Mouse (Mus musculus) left cerebral cortex, adult 2 months (tissue): ENCODE measurements around the gene Slc25a13. TPM values are rescaled to one million over a fixed set of nuclear protein-coding genes. Genes with fewer than 3 reads are reported as not detected.
A peak's percentile ranks its signal among the peaks of the same experiment; 100 is the strongest.

Experiments
- DNase-seq, 2 experiments: peaks; one replicate each; pipeline ENCODE4 v3.0.0; 2021 to 2022; ENCODE audit warnings: low spot score in 2 of 2, mixed read lengths in 1 of 2; ENCODE audit errors: extremely low spot score in 1 of 2
- H3K27ac ChIP-seq: fragments of 200-600 bp; 2 replicates; pipeline ENCODE4 v1.8.1; 2022
- H3K4me3 ChIP-seq: fragments of 200-600 bp; 2 replicates; pipeline ENCODE4 v1.8.1; 2022
- CTCF ChIP-seq: fragments of 200-600 bp; IDR thresholded peaks from 2 replicates; pipeline ENCODE4 v1.8.1; 2022; ENCODE audit warnings: antibody characterized with exemption, mild to moderate bottlenecking, moderate library complexity
- intact Hi-C: fragments of 180-260 bp; cut with DNase I; formaldehyde crosslinking; loops from one replicate; pipeline ENCODE4 v1.15.1; 2025
- total RNA-seq, 2 experiments: library from RNA; stranded (reverse); gene quantifications; 2 replicates each; pipeline ENCODE4 v1.2.3; 2021

Slc25a13 gene
- total RNA-seq, 2 experiments from 2014 or later: 2.7 to 2.9 TPM

- no peak overlapping the region for H3K4me3 ChIP-seq
- TF ChIP-seq CTCF: no peak
- intact Hi-C loops: no loop called here
- H3K27ac ChIP-seq: no peak overlapping the region
- no peak for DNase-seq
These were observed 83.4 kb downstream of the Slc25a13 start for GRCm38 (mm10) chr6:6133556-6134050.

DNA sequence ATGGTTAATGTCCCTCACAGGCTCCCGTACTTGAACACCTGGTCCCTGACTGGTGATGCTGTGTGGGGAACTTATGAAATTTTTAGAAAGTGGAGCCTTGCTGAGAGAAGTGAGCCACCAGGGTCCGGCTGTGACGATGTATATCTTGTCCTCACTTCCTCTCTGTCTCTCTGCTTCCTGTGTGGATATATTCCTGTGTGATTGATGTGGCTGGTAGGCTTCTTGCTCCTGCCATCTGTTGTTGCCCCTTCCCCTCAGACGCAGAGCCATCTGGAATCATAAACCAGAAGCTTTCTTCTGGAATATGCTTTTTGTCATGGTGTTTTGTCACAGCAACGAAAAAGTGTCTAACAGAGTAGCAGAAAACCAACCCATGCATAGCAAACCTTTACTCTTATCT, 84.9 kb downstream of the Slc25a13 start:
- Histone ChIP-seq H3K27ac (no peak overlapping the region), H3K4me3 (no peak overlapping the region)
- intact Hi-C loops: no loop called here
- no peak for DNase-seq
- no peak for TF ChIP-seq CTCF

- Histone ChIP-seq H3K27ac (no peak overlapping the region), H3K4me3 (no peak overlapping the region)
- no peak for DNase-seq
- intact Hi-C loops: no loop called here
- TF ChIP-seq CTCF: no peak
These were observed 91.4 kb downstream of the Slc25a13 start for GRCm38 (mm10) chr6:6125620-6126019.

DNA sequence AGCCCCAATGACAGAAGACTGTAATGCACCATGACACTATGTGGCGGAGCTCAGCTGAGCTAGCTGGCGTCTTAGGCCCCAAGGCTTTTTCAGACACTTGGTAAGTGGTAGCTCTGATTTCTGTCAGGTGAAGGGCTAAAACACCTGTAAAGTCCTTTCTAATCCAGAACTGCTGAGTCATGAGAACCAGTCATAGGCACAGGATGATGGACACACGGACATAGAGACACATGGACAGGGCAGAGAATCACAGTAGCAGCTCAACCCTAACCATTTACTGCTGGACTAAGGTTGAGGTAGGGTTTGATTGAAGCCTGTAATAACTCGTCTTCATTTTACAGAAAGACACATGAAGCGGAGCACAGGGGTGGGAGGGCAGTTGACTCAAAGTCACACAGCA, 95.1 kb downstream of the Slc25a13 start:
- no peak for TF ChIP-seq CTCF
- intact Hi-C loops: no loop called here
- Histone ChIP-seq H3K4me3 (no peak overlapping the region), H3K27ac (no peak overlapping the region)
- no peak for DNase-seq

GRCm38 (mm10) chr6:6120841-6121240, 96.1 kb downstream of the Slc25a13 start:
- DNase-seq: no peak
- H3K27ac ChIP-seq: no peak overlapping the region
- H3K4me3 ChIP-seq: no peak overlapping the region
- intact Hi-C loops: no loop called here
- TF ChIP-seq CTCF: no peak

- intact Hi-C loops: no loop called here
- no peak overlapping the region for H3K4me3 ChIP-seq
- no peak overlapping the region for H3K27ac ChIP-seq
- no peak for DNase-seq
- TF ChIP-seq CTCF: no peak
These were observed 101.2 kb downstream of the Slc25a13 start for GRCm38 (mm10) chr6:6115771-6116170.

DNA sequence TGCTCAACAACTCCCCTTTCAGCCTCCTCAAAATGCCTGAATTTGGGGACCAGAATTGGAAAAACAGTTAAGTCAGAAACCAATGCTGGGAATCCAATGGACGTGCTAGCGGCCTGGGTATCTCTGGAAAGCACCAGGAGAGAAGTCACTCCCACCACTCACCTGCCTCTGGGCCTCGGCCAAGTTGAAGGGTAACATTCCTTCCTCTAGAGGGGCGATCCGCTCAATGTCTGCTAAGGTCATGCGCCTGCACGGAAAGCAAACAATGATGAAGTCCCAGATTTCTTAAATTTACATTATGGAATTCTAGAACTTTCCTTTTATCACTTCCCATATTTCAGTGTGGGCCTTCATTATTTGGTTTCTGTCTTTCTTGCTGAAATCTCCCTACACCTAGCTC, 103.2 kb downstream of the Slc25a13 start:
- TF ChIP-seq CTCF: no peak
- no peak for DNase-seq
- Histone ChIP-seq H3K4me3 (no peak overlapping the region), H3K27ac (no peak overlapping the region)
- intact Hi-C loops: loop anchor here (5.0 kb wide), 1 partner anchor 79 kb away; no protein-coding TSS in a partner anchor

- intact Hi-C loops: loop anchor here (5.0 kb wide), 1 partner anchor 79 kb away; no protein-coding TSS in a partner anchor
- H3K4me3 ChIP-seq: no peak overlapping the region
- no peak overlapping the region for H3K27ac ChIP-seq
- peak in 1 of 2 experiments; percentile 35 for DNase-seq
- no peak for TF ChIP-seq CTCF
These were observed 104.0 kb downstream of the Slc25a13 start for GRCm38 (mm10) chr6:6112767-6113528.

- intact Hi-C loops: loop anchor here (10.0 kb wide), 1 partner anchor 777 kb away; the partner anchor contains the start of gene Dlx5
- Histone ChIP-seq H3K4me3 (no peak overlapping the region), H3K27ac (no peak overlapping the region)
- DNase-seq: no peak
- peak; percentile 19 for TF ChIP-seq CTCF
These were observed 109.5 kb downstream of the Slc25a13 start for GRCm38 (mm10) chr6:6107419-6107966.

DNA sequence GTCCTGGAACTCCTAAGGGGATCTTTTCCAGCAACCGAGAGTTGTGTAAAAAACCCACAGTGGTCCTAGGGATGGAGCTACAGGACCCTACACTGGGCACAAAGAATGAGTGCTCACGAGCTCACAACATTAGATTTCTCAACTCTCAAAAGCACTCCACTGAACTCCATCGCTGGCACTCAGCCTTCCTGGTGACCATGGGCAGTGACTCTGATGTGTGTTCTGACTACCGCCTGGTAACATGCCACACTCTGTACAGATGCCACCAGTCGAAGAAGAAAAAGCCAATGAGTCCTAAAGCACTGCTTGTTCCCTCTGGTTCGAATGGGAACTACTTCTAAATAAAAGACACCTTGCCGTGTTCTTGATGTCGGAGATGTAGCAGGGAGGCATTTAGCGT, 111.4 kb downstream of the Slc25a13 start:
- H3K27ac ChIP-seq: no peak overlapping the region
- no peak for TF ChIP-seq CTCF
- intact Hi-C loops: loop anchor here (10.0 kb wide), 1 partner anchor 779 kb away; the partner anchor contains the start of gene Dlx5
- DNase-seq: no peak
- no peak overlapping the region for H3K4me3 ChIP-seq

DNA sequence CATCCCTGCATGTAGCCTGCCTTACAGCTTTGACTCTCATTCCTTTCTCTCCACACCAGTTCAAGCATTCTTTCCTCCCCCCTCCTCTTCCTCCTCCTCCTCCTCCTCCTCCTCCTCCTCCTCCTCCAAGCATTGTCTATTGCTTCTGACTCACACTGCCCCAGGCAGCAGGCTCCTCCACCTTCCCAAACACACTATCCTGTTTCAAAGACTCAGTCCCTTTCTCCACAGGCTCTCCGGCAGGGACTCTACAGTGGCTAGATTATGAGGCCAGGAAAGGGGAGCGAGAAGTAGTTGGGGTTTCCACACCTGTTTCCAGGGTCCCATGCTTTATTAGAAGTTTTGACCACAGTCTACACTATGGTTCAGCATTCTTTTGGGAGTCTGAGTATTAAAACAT, 113.5 kb downstream of the Slc25a13 start:
- TF ChIP-seq CTCF: no peak
- intact Hi-C loops: loop anchor here (10.0 kb wide), 1 partner anchor 781 kb away; the partner anchor contains the start of gene Dlx5
- no peak overlapping the region for H3K4me3 ChIP-seq
- no peak for DNase-seq
- H3K27ac ChIP-seq: no peak overlapping the region

DNA sequence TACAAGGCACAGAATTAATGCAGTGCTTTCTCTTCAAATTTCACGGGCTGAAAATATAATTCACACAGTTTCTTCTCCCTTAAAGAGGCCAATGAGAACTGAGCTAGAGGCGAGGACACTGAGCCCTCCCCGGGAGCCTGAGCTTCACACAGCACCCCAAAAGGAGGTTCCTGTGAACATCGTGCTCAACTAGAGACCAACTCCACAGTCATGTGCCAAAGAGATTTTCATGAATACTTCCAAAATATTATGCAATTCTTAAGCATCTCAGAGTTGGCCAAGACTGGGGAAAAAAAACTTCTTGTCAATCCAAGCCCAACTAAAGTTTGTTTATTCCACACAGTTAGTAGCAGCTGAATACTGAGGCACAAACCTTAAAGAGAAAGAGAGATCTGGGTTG, 115.4 kb downstream of the Slc25a13 start:
- DNase-seq: no peak
- Histone ChIP-seq H3K27ac (no peak overlapping the region), H3K4me3 (no peak overlapping the region)
- TF ChIP-seq CTCF: no peak
- intact Hi-C loops: loop anchor here (10.0 kb wide), 1 partner anchor 783 kb away; the partner anchor contains the start of gene Dlx5
